Mouse (Mus musculus): ENCODE results near the gene Sox5. TPM values are rescaled to one million over a fixed set of nuclear protein-coding genes. Genes with fewer than 3 reads are reported as not detected.

Sox5 gene
- total RNA-seq, 4 experiments from 2014 or later, result 46.1 to 57.5 (median 51.3) TPM

DNA sequence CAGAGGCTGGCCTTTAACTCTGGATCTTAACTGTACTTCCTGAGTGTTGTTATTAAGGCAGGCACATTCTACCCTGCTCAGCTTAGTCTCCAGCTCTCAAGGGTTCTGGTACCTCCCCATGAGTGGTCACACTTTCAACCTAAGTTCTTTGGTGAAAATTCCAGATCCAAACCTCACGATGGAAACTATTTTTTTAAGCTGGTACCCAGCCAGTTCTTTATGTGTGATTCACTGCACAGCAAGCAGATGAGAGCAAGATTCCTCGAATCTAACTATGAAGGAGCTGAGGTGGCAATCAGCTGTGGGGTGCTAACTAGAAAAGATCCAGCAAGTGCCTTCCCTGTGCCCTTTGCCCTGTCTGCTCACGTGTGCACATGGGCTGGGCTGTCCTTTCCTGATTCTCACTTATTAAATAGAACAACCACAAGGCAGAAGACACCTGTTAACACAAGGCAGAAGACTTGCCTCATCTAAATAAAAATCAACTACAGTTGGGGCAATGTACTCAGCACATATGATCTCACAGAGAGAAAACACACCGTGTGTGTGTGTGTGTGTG is 118.2 kb downstream of the Sox5 start:
- DNase-seq (ENCODE audit: low spot score in 2 of 2), result no peak

DNA sequence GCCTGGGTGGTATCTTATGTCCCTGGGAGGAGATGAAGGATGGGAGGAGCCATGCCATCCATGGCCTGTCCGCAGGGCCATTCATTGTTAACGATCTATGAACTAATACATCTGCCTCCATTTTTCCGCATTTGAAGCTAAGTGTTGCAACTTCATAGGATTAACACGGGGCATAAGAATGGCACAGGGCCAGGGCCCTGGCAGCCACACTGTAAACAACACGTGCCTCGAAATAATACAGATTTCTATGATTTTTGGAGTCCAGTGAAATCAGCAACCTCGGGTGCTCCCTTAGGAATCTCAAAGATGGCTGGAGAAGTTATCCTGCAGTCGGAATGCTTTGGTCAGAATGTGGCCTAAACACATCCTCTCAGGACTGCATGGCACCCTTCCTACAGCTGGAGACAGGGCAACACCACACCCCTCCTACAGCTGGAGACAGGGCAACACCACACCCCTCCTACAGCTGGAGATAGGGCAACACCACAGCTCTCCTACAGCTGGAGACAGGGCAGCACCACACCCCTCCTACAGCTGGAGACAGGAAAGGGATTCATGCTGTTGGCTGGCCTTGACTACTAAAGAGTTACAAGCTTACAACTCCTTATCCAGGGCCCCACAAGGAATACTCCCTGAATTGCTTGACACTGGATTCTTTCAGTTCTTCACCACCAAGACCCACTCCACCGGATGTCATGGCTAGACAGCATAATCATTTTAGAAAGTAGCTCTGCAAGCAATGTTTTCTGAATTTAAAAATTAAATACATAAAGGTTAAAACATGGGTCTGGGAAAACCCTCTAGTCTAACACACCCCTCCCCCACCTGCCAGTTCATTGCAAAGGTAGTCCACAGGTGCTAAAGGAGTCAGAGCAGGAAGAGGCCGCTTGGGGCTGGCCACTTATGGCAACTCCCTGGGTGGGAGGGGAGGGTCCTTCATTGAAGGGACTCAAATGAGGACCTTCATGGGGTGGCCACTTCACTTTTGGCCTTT is 122.4 kb downstream of the Sox5 start:
- no peak for DNase-seq (ENCODE audit: low spot score in 2 of 2)

GRCm38 (mm10) chr6:144652876-144653275 is 128.9 kb downstream of the Sox5 start:
- DNase-seq (ENCODE audit: low spot score in 2 of 2), result no peak

DNA sequence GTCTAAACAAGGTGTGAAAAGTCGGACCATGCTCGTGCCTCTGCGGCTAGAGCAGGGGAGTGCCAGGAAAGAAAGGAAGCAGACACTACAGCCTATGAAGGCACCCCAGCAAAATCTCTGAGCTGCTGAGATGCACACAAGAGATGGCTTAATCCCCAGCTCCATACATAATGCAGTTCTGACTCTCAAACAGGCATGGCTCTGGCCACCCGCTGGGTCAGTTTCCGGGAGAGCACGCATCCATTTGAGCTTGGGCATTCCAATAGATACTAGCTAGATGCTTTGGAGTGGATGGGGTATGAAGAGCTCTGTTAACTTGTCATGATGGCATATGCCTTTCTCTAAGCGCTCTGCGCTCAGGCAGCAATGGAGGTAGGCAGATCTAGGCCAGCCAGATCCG is 132.9 kb downstream of the Sox5 start:
- no peak for DNase-seq (ENCODE audit: low spot score in 2 of 2)

GRCm38 (mm10) chr6:144648124-144648591 is 133.6 kb downstream of the Sox5 start:
- DNase-seq (ENCODE audit: low spot score in 2 of 2), result no peak

GRCm38 (mm10) chr6:144646331-144646730 is 135.4 kb downstream of the Sox5 start:
- no peak for DNase-seq (ENCODE audit: low spot score in 2 of 2)

DNA sequence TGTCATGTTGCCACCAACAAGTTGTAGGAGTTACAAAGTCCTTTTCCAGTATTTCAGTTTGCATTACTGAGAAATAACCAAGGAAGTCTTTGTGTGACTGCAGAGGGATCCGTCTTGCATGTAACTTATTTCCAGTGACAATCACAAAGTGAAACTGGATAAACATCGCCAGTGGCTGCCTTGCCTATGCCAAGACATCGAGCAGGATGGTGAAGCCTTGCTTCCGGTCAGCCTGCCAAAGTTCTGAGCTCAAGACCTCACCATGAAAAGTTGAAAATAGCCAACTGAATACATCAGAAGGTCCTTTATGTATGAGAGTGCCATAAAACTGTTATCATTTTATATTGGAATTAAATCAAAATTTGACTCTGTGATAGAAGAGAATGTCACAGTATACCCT is 136.0 kb downstream of the Sox5 start:
- no peak for DNase-seq (ENCODE audit: low spot score in 2 of 2)

GRCm38 (mm10) chr6:144644711-144645110 is 137.1 kb downstream of the Sox5 start:
- no peak for DNase-seq (ENCODE audit: low spot score in 2 of 2)

DNA sequence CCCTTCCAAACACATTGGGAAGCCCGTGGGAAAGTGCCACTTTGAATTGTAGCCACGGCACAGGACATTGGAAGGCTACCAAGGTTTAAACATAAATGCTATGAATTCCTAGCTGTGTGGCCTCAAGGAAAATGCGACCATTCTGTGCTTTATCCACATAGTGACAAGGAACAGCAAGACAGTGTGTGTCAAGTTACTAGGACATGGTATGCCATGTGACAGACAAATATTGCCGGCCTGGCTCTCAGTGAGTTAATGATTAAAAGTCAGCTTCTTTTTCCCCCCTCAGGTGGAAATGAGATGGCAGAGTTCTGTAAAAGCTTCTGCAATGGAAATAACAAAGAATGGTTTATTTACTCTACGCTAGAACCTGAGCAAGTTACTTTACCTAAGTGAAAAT is 138.2 kb downstream of the Sox5 start:
- DNase-seq (ENCODE audit: low spot score in 2 of 2), result no peak

DNA sequence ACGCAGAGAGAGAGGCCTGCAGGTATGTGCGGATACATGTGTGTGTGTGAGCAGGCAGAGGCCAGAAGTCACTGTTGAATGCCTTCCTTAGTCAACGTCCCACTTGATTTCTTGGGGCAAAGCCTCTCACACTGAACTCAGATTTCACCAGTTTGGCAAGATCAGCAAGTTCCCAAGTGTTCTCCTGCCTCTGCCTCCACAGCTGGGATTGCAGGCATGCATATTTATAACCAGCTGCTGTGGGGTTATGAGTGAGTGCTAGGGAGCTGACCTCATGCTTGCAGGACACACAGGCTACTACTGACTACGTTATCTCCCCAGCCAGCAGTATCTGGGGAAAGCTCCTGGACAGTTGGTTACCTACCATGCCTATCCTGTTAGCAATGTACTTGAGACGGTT is 139.9 kb downstream of the Sox5 start:
- DNase-seq (ENCODE audit: low spot score in 2 of 2), result no peak

GRCm38 (mm10) chr6:144640591-144640990 is 141.2 kb downstream of the Sox5 start:
- DNase-seq (ENCODE audit: low spot score in 2 of 2), result no peak

DNA sequence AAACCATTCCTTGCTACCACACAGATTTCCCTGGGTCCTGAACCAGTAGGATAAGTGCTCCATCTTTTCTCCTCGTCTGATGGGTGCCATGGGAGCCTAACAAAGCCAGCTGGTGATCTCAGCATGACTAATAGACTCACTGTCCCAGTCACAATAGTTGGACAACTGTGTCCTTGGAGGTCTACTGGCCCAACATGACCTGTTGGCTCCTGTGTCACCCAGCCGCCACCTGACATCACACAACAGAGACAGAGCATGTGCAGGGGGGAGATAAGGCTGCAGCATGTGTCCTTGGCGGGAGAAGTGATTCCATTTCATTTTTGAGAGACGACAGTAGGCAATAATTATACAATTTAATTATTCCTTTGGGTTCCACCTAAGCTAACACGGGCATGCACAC is 143.2 kb downstream of the Sox5 start:
- DNase-seq (ENCODE audit: low spot score in 2 of 2), result no peak

- DNase-seq (ENCODE audit: low spot score in 2 of 2), result no peak
Measured at GRCm38 (mm10) chr6:144627539-144628115, 154.2 kb downstream of the Sox5 start.

DNA sequence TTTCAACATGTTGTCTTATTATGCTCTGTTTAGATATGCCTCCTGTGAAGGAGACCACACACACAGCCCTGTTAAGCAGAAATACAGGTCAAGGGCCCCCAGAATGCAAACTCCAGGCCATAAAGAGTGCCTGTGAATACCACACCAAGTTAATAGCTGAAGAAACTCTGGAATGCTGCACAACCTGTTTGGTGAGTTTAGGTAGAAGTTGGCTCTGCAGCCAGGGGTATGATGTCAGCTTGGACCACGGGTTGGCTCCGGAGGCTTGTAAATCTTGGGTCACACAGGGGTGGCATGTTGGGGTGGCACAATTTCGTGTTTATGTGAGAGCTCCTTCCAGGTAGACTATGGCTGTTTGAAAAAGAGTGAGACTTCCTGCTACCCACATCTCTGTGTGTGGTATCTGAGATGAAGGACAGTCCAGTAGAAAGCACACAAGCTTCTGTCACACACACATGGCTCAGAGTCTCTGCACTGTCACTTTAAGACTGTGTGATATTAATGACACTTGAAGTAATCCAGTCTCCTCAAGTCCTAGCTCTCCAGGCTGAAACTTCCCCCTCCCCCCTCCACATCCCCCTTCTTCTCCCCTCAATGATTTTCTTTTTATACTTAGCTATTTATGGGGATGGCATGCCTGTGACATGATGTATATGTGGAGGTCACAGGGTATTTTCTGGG is 160.5 kb downstream of the Sox5 start:
- DNase-seq (ENCODE audit: low spot score in 2 of 2), result no peak

GRCm38 (mm10) chr6:144611383-144611791 is 170.4 kb downstream of the Sox5 start:
- no peak for DNase-seq (ENCODE audit: low spot score in 2 of 2)

DNA sequence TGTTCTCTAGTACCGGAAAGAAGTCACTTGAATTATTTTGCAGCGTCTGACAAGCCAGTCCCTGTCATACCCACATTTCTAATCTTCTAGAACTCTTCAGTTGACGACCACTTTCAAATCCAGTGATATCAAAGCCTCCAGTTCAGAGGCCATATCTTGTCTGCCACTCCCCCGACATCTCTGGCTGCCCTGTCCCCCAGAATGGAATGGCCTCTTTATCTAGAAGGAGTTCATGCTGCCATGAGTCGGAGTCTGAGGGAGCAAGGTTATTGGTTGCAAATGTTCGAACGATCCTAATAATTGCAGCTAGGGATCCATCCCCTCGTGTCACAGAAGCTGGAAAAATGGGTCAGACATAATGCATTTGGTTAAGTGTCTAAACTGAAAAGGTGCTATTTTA is 170.9 kb downstream of the Sox5 start:
- no peak for DNase-seq (ENCODE audit: low spot score in 2 of 2)

DNA sequence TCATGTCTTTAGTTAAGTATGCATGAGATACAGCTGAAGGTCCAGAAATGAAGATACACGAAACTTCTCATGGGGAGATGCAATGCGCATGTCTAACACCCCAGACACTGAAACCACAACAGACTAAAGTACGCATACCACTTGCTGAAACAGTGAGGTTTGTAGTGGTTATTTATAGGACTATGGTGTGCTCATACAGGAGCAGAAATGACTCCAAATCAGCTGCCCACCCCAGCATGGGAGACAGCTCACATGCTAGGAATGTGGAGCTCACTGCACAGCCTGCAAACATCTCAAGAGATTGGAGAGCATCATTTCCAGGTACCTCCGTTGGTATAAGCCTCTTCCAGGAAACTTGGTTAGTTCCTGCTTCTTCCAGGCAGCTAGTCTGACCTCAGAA is 178.9 kb downstream of the Sox5 start:
- no peak for DNase-seq (ENCODE audit: low spot score in 2 of 2)

- DNase-seq (ENCODE audit: low spot score in 2 of 2), result no peak
Measured at GRCm38 (mm10) chr6:144600351-144600750, 181.4 kb downstream of the Sox5 start.

DNA sequence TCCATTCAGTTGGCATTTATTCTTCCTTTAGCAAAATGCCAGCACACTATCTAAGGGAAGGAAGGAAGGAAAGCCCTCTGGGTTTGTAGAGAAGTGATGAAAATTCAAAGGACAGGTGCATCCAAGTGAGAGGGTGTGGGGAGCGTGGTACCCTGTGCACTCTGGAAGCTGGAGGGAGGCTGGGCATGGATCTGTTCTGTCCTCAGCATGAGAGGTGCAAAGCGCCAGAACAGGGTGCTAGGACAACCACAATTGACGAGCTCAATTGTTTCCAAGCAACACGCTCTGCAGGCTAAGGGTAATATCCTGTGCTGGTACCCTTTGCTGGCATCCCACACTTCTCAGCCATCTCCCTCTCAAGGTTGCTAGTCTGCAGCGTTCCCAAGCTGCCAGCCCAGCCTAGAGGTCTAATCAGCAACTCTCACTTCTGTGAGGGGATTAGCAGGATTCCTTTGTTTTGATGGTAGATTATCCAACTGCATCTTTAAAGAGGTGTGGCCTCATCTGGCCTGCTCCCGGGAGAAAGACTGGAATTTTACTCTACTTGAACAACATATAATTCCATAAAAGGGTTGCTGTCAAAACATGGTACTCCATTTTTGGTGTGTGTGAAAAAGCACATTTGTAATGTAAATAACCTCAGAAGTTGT is 183.3 kb downstream of the Sox5 start:
- DNase-seq (ENCODE audit: low spot score in 2 of 2), result no peak

DNA sequence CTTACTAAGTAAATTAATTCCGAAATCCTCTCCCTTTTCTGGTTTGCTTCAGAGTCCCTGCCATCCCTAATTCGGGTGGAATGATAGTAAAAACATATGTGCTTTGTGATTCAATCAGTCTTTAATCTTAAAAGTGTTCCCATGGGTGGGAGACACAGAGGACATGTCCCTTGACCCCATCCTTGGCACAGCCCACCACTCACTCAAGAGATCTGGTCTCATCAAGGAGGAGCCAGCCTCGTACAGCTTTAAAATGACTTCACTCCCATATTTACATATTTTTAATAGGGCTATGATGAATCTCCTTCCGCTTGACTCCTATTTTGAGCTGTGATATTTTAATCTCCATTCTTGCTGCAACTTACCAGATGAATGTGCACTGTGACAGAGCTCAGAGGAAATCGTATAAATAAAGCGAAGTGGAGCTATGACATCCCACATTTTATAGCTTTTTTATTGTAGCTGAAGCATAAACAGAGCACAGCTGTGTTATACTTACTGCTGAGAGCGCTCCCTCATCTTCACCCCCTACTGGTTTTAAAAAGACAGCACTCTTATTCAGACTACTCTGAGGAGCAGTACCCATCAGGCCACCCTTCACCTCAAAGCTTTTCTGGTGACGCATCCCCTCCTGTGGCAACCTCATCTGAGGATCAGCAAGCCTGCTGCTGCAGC is 185.1 kb downstream of the Sox5 start:
- DNase-seq (ENCODE audit: low spot score in 2 of 2), result peak in 1 of 2 experiments; percentile 27

GRCm38 (mm10) chr6:144584854-144585253 is 196.9 kb downstream of the Sox5 start:
- no peak for DNase-seq (ENCODE audit: low spot score in 2 of 2)
